Mouse (Mus musculus) CH12.LX (cell line): ENCODE measurements around the gene Tmem38b. TPM values are rescaled to one million over a fixed set of nuclear protein-coding genes. Genes with fewer than 3 reads are reported as not detected.
A peak's percentile ranks its signal among the peaks of the same experiment; 100 is the strongest.

ENCODE experiments used
- DNase-seq: peaks from one replicate; pipeline ENCODE4 v3.0.0-alpha.2; 2013; ENCODE audit errors: extremely low read depth
- H3K27ac ChIP-seq: 2 replicates; pipeline ENCODE4 v1.5.1; 2012; ENCODE audit warnings: low read depth, mild to moderate bottlenecking, control low read depth, moderate library complexity; ENCODE audit not compliant: insufficient read depth
- H3K27me3 ChIP-seq: replicated peaks from 2 replicates; pipeline ENCODE3; 2012; ENCODE audit warnings: inconsistent platforms
- H3K36me3 ChIP-seq, 2 experiments: replicated peaks in 1 of 2; 2 replicates each; pipeline versions ENCODE3 to v1.6.1; 2012; ENCODE audit warnings: inconsistent platforms in 1 of 2, low read length in 1 of 2, mild to moderate bottlenecking in 1 of 2, mixed read lengths in 1 of 2, moderate library complexity in 1 of 2; ENCODE audit not compliant: control insufficient read depth in 1 of 2, insufficient read depth in 1 of 2
- H3K4me1 ChIP-seq, 2 experiments: 2 replicates each; pipeline ENCODE4 v1.6.1; 2012; ENCODE audit warnings: inconsistent platforms in 1 of 2, moderate library complexity in 1 of 2; ENCODE audit not compliant: insufficient read depth in 2 of 2, control insufficient read depth in 1 of 2
- H3K4me2 ChIP-seq: 2 replicates; pipeline ENCODE4 v1.6.1; 2012; ENCODE audit warnings: low read depth, mild to moderate bottlenecking, control low read depth; ENCODE audit not compliant: poor library complexity, insufficient read depth, severe bottlenecking
- H3K4me3 ChIP-seq, 3 experiments: fragments of 150-350 bp in 1 of 3; sonication (generic) in 1 of 3; replicated peaks in 1 of 3; 2 replicates each; pipeline versions ENCODE3 to v1.5.1; 2011 to 2012; ENCODE audit warnings: low read depth in 2 of 3, low read length in 2 of 3, mild to moderate bottlenecking in 2 of 3, moderate library complexity in 2 of 3, control low read depth in 1 of 3, improper control_type of control experiment in 1 of 3, inconsistent platforms in 1 of 3, mixed read lengths in 1 of 3; ENCODE audit not compliant: poor library complexity in 1 of 3
- H3K79me2 ChIP-seq: replicated peaks from 2 replicates; pipeline ENCODE4 v1.6.1; 2012; ENCODE audit warnings: mild to moderate bottlenecking, moderate library complexity; ENCODE audit not compliant: control insufficient read depth, poor library complexity, insufficient read depth, severe bottlenecking; ENCODE audit errors: extremely low read depth
- H3K9ac ChIP-seq: 2 replicates; pipeline ENCODE4 v1.6.1; 2012; ENCODE audit warnings: low read depth, mild to moderate bottlenecking, control low read depth, moderate library complexity; ENCODE audit not compliant: insufficient read depth
- H3K9me3 ChIP-seq: replicated peaks from 2 replicates; pipeline ENCODE3; 2012; ENCODE audit warnings: low read length, inconsistent platforms, mixed read lengths
- CHD2 ChIP-seq: IDR thresholded peaks from 2 replicates; pipeline ENCODE4 v1.6.1; 2011; ENCODE audit warnings: low read length, improper control_type of control experiment
- CTCF ChIP-seq, 2 experiments: IDR thresholded peaks in 1 of 2; conservative IDR thresholded peaks in 1 of 2; 2 replicates each; pipeline ENCODE4 v1.5.1; 2011 to 2012; ENCODE audit warnings: low read depth in 2 of 2, low read length in 2 of 2, improper control_type of control experiment in 1 of 2, inconsistent platforms in 1 of 2, mild to moderate bottlenecking in 1 of 2, moderate library complexity in 1 of 2
- ELF1 ChIP-seq: IDR thresholded peaks from 2 replicates; pipeline ENCODE4 v1.6.1; 2014; ENCODE audit warnings: low read depth, mild to moderate bottlenecking, inconsistent platforms, low read length, improper control_type of control experiment
- ETS1 ChIP-seq: conservative IDR thresholded peaks from 2 replicates; pipeline ENCODE4 v1.6.1; 2012; ENCODE audit warnings: low read depth, mild to moderate bottlenecking, inconsistent platforms, low read length, improper control_type of control experiment, moderate library complexity
- IRF4 ChIP-seq: IDR thresholded peaks from 2 replicates; pipeline ENCODE4 v1.6.1; 2014; ENCODE audit warnings: low read depth, mild to moderate bottlenecking, inconsistent platforms, low read length, improper control_type of control experiment
- JUN ChIP-seq: IDR thresholded peaks from 2 replicates; pipeline ENCODE4 v1.6.1; 2011; ENCODE audit warnings: low read depth, mild to moderate bottlenecking, low read length, improper control_type of control experiment, moderate library complexity; ENCODE audit not compliant: insufficient read depth
- MAX ChIP-seq: IDR thresholded peaks from 2 replicates; pipeline ENCODE4 v1.6.1; 2011; ENCODE audit warnings: low read length, improper control_type of control experiment
- MAZ ChIP-seq: IDR thresholded peaks from 2 replicates; pipeline ENCODE4 v1.6.1; 2012; ENCODE audit warnings: low read depth, mild to moderate bottlenecking, inconsistent platforms, low read length, improper control_type of control experiment, moderate library complexity
- MXI1 ChIP-seq: IDR thresholded peaks from 2 replicates; pipeline ENCODE4 v1.6.1; 2011; ENCODE audit warnings: mild to moderate bottlenecking, low read depth, low read length, improper control_type of control experiment
- NELFE ChIP-seq: IDR thresholded peaks from 2 replicates; pipeline ENCODE4 v1.6.1; 2011; ENCODE audit warnings: low read depth, low read length, improper control_type of control experiment
- NRF1 ChIP-seq: IDR thresholded peaks from 2 replicates; pipeline ENCODE4 v1.6.1; 2014; ENCODE audit warnings: low read depth, mild to moderate bottlenecking, inconsistent platforms, low read length, improper control_type of control experiment, moderate library complexity
- PAX5 ChIP-seq: IDR thresholded peaks from 2 replicates; pipeline ENCODE4 v1.6.1; 2012; ENCODE audit warnings: low read length, inconsistent platforms, mixed read lengths
- POLR2A ChIP-seq: IDR thresholded peaks from 2 replicates; pipeline ENCODE4 v1.6.1; 2011; ENCODE audit warnings: low read depth, mild to moderate bottlenecking, improper control_type of control experiment, low read length
- RAD21 ChIP-seq: IDR thresholded peaks from 2 replicates; pipeline ENCODE4 v1.6.1; 2011; ENCODE audit warnings: low read depth, mild to moderate bottlenecking, low read length, improper control_type of control experiment, moderate library complexity
- SIN3A ChIP-seq: IDR thresholded peaks from 2 replicates; pipeline ENCODE4 v1.6.1; 2012; ENCODE audit warnings: low read length, improper control_type of control experiment, inconsistent platforms
- TBP ChIP-seq: conservative IDR thresholded peaks from 2 replicates; pipeline ENCODE4 v1.6.1; 2011; ENCODE audit warnings: low read depth, low read length, improper control_type of control experiment
- TCF12 ChIP-seq: IDR thresholded peaks from 2 replicates; pipeline ENCODE4 v1.6.1; 2014; ENCODE audit warnings: low read depth, mild to moderate bottlenecking, inconsistent platforms, low read length, improper control_type of control experiment
- UBTF ChIP-seq: IDR thresholded peaks from 2 replicates; pipeline ENCODE4 v1.6.1; 2012; ENCODE audit warnings: low read depth, mild to moderate bottlenecking, inconsistent platforms, low read length, improper control_type of control experiment, moderate library complexity
- USF1 ChIP-seq: IDR thresholded peaks from 2 replicates; pipeline ENCODE4 v1.6.1; 2014; ENCODE audit warnings: low read depth, mild to moderate bottlenecking, inconsistent platforms, low read length, improper control_type of control experiment
- ZC3H11A ChIP-seq: IDR thresholded peaks from 2 replicates; pipeline ENCODE4 v1.6.1; 2012; ENCODE audit warnings: low read depth, mild to moderate bottlenecking, inconsistent platforms, low read length, improper control_type of control experiment
- ZKSCAN1 ChIP-seq: IDR thresholded peaks from 2 replicates; pipeline ENCODE4 v1.6.1; 2012; ENCODE audit warnings: low read depth, inconsistent platforms, low read length, improper control_type of control experiment, borderline replicate concordance
- ZMIZ1 ChIP-seq: IDR thresholded peaks from 2 replicates; pipeline ENCODE4 v1.6.1; 2012; ENCODE audit warnings: low read depth, mild to moderate bottlenecking, inconsistent platforms, low read length, improper control_type of control experiment
- ZNF384 ChIP-seq: IDR thresholded peaks from 2 replicates; pipeline ENCODE4 v1.6.1; 2012; ENCODE audit warnings: low read depth, low read length, improper control_type of control experiment, inconsistent platforms
- dilution Hi-C: fragments of 300-500 bp; cut with MboI; formaldehyde crosslinking; loops from 2 replicates; pipeline ENCODE4 v1.14.3; 2020; ENCODE audit warnings: low sequenced_read_pairs; ENCODE audit not compliant: extremely low pct_unique_long_range_greater_than_20kb, extremely low pct_ligation_motif_present
- in situ Hi-C: fragments of 300-500 bp; cut with MboI; formaldehyde crosslinking; loops from 3 replicates; pipeline ENCODE4 v1.14.3; 2019; ENCODE audit warnings: low sequenced_read_pairs, low pct_ligation_motif_present, low pct_unique_long_range_greater_than_20kb, mixed read lengths
- polyA plus RNA-seq: library from polyadenylated mRNA; unstranded; fragments of >175 nt; gene quantifications from 2 replicates; pipeline ENCODE4 v1.2.1, GENCODE M21; 2012; ENCODE audit warnings: low read depth; ENCODE audit not compliant: insufficient read length
- total RNA-seq, 2 experiments: library from RNA; depleted of rRNA; stranded (reverse); fragments of 300-350 nt in 1 of 2; fragments of >200 nt in 1 of 2; gene quantifications; 2 replicates each; pipeline ENCODE4 v1.2.3; 2012 to 2014

The Tmem38b gene
- total RNA-seq (2012; rRNA removed), result 5.4 and 5.9 TPM in 2 replicates
- 10.5 and 10.6 TPM in 2 replicates for total RNA-seq (2014; rRNA removed)
- 9.7 and 10.8 TPM in 2 replicates for polyA plus RNA-seq

DNA sequence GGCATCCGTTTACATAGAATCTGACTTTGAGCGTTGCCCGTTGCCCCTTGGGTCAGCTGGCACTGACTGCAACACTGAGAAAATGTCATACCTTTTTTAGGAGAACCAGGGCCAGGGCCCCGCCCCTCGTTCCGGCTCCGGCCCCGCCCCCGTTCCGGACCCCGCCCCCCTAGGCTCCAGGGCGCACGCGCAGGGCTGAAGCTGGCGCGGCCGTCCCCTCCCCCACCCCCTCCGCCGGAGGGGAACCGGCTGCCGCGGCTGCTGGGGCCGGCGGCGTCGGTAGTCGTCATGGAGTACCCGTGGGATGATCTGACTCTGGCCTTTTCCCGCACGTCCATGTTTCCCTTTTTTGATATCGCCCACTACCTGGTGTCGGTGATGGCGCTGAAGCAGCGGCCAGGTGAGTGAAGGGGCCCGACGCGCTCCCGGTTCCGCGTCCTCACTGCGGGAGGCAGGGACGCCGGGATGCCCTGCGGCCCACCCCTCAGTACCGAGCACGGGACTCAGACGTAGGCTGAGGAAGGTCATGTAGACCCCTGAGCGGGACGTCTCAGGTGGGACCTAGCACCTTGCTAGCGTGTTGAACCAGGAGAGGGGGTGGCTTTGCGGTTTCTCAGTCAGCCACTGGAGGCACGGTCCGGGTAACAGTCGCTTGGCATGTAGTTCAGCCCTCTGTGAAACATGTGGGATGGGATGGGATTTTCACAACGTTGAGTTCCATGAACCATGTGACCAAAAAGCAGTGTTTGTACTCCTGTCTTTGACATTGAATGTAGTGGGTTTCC, at the start of gene Tmem38b:
Gene Tmem38b, plus strand, starts transcription at position 225 of the 785 bp plus-strand sequence.
- Histone ChIP-seq H3K9ac (peak within 1 kb of the TSS; percentile 51), H3K27me3 (no peaks in the 10 kb centered on the region), H3K36me3 (peaks cover 0 to 7% of the 10 kb centered on the region in 2 experiments), H3K27ac (peak within 1 kb of the TSS; percentile 7; the same call in 1 of the 2 replicates), H3K4me2 (peak within 1 kb of the TSS; percentile 81), H3K4me3 (peak within 1 kb of the TSS; percentile 76 to 98 (median 91)), H3K4me1 (peaks cover 0 to 15% of the 10 kb centered on the region in 2 experiments; a peak in 1 of 4 replicates), H3K79me2 (no peaks in the 10 kb centered on the region), H3K9me3 (no peaks in the 10 kb centered on the region)
- dilution Hi-C loops, result no loop called here
- in situ Hi-C loops, result loop anchor here (25.0 kb wide), 1 partner anchor 239 kb away; no protein-coding TSS in a partner anchor
- peak; percentile 44; the same call in 1 of the 2 replicates for TF ChIP-seq MAX
- TF ChIP-seq ZNF384, result no peak
- TF ChIP-seq MAZ, result no peak
- TF ChIP-seq ZKSCAN1, result no peak
- TF ChIP-seq SIN3A, result peak; percentile 73; the same call in 1 of the 2 replicates
- TF ChIP-seq MXI1, result peak; percentile 64
- peak; percentile 38; the same call in 1 of the 2 replicates for TF ChIP-seq IRF4
- TF ChIP-seq TBP, result no peak
- TF ChIP-seq TCF12, result no peak
- no peak for TF ChIP-seq RAD21
- TF ChIP-seq USF1, result no peak
- TF ChIP-seq ZMIZ1, result no peak
- no peak for TF ChIP-seq PAX5
- TF ChIP-seq CTCF (conservative IDR thresholded peaks at IDR 0.05 in 1 of 2, IDR thresholded peaks at IDR 0.05 in 1 of 2; ENCODE audit: low read depth in 2 of 2, low read length in 2 of 2), result peak in 1 of 2 experiments; percentile 9; a peak in 1 of 4 replicates
- TF ChIP-seq ELF1, result 0 out of 2 replicates have a peak, but pooled peaks have one; percentile 42
- peak; percentile 85 for TF ChIP-seq NRF1
- TF ChIP-seq POLR2A, result peak; percentile 60
- TF ChIP-seq ZC3H11A, result no peak
- peak; percentile 76 for TF ChIP-seq CHD2
- peak; percentile 74 for DNase-seq

DNA sequence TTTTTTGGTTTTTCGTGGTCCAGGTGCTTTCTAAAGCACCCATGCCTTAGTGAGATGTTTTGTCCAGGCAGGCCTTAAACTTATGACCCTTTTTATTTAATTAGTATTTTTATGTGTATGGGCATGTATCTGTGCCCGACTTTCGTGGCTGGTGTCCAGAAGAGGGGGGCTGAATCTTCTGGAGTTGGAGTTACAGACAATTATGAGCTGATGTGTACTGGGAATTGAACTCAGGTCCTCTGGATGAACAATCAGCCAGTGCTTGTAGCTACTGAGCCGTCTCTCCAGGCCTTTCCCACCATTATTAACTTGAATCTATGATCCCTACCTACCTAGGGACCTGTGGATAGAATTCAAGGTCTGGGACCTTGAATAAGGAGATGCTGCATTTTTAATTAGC, 44.4 kb upstream of the Tmem38b start:
- DNase-seq, result no peak
- Histone ChIP-seq H3K9me3 (no peaks in the 10 kb centered on the region), H3K36me3 (no peaks in the 10 kb centered on the region), H3K79me2 (no peaks in the 10 kb centered on the region), H3K4me1 (peaks cover 2 to 24% of the 10 kb centered on the region in 2 experiments; a peak in 3 of 4 replicates), H3K4me3 (no peak overlapping the region), H3K4me2 (no peak overlapping the region)
- in situ Hi-C loops, result no loop called here
- no peak for TF ChIP-seq UBTF
- no peak for TF ChIP-seq ETS1
- TF ChIP-seq NELFE, result no peak
- no peak for TF ChIP-seq JUN
- TF ChIP-seq, all 38 proteins: peak for 0
- H3K9ac ChIP-seq, result no peak overlapping the region
- H3K27me3 ChIP-seq, result no peaks in the 10 kb centered on the region
- dilution Hi-C loops, result no loop called here
- H3K27ac ChIP-seq, result no peak overlapping the region
